Mouse (Mus musculus): ENCODE data around the gene Ogfod3. TPM values are rescaled to one million over a fixed set of nuclear protein-coding genes. Genes with fewer than 3 reads are reported as not detected.

The Ogfod3 gene
- total RNA-seq, 2 experiments from 2014 or later: 7.4 to 7.7 TPM

Other genes with a start within 250 kb of the Ogfod3 start
- gene Csnk1d, start 213.4 kb downstream of the Ogfod3 start, total RNA-seq (2021): 100 to 1,000 TPM; 136 TPM
- gene Cd7, start 165.3 kb downstream of the Ogfod3 start, total RNA-seq (2021): not detected
- gene Sectm1b, start 141.1 kb downstream of the Ogfod3 start, total RNA-seq (2021): not detected
- not detected for gene Sectm1a, start 123.5 kb downstream of the Ogfod3 start, total RNA-seq (2021)
- gene Tex19.2, start 86.0 kb downstream of the Ogfod3 start, total RNA-seq (2021): not detected
- not detected for gene Tex19.1, start 58.6 kb downstream of the Ogfod3 start, total RNA-seq (2021)
- under 1 TPM; 0.25 to 0.37 TPM for gene Uts2r, start 44.4 kb downstream of the Ogfod3 start, total RNA-seq (2021)
- gene Hexdc, start 278 bp downstream of the Ogfod3 start, total RNA-seq (2021): 10 to 100 TPM; 20.6 to 21.0 TPM
- gene Cybc1, start 24.6 kb upstream of the Ogfod3 start, total RNA-seq (2021): 10 to 100 TPM; 25.3 to 27.2 TPM
- 10 to 100 TPM; 43.6 to 44.6 TPM for gene Narf, start 32.5 kb upstream of the Ogfod3 start, total RNA-seq (2021)
- 10 to 100 TPM; 76.9 to 78.0 TPM for gene Foxk2, start 55.3 kb upstream of the Ogfod3 start, total RNA-seq (2021)
- gene Wdr45b, start 149.7 kb upstream of the Ogfod3 start, total RNA-seq (2021): 10 to 100 TPM; 69.1 to 75.7 TPM
- 10 to 100 TPM; 65.6 to 69.3 TPM for gene Rab40b, start 183.5 kb upstream of the Ogfod3 start, total RNA-seq (2021)
- gene Fn3krp, start 216.7 kb upstream of the Ogfod3 start, total RNA-seq (2021): 10 to 100 TPM; 51.2 to 55.0 TPM
- gene Fn3k, start 230.2 kb upstream of the Ogfod3 start, total RNA-seq (2021): 10 to 100 TPM; 44.9 to 49.3 TPM
- 10 to 100 TPM; 37.1 to 39.0 TPM for gene Tbcd, start 247.2 kb upstream of the Ogfod3 start, total RNA-seq (2021)

Measured in layer of hippocampus, adult 18-20 months (tissue).